Mouse (Mus musculus): ENCODE data around the gene Nedd9.
"Not testable (repeated sequence)": the region's sequence is repeated elsewhere in the genome, so short reads cannot be mapped to it uniquely, and the experiment has no call there.

The Nedd9 gene

DNA sequence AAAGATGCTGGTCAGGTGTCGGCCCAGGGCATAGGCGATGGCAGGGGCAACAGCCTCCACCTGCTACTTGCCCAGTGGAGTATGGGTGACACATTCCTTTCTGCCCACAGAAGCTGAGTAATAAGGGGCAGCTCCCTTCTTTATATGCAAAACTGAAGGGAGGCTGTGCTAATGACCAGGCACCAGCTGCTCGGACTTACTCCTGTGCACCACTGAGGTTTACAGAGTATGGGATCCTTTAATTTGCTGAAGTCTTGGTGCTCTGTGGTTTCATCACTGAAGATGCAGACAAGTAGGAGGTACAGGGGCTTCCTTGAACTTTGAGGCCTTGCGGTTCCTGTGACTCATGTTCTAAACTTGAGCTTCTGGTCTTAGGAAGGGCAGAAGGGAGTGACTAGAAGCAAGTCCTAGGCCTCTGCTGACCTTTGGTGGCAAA lies 120.0 kb downstream of the Nedd9 start:
- no peak for DNase-seq

GRCm38 (mm10) chr13:41366609-41367008 lies 120.6 kb downstream of the Nedd9 start:
- DNase-seq, result not testable (repeated sequence)

GRCm38 (mm10) chr13:41364273-41364672 lies 122.9 kb downstream of the Nedd9 start:
- DNase-seq, result no peak

- DNase-seq, result no peak
Observed at GRCm38 (mm10) chr13:41362909-41363308, 124.3 kb downstream of the Nedd9 start.

DNA sequence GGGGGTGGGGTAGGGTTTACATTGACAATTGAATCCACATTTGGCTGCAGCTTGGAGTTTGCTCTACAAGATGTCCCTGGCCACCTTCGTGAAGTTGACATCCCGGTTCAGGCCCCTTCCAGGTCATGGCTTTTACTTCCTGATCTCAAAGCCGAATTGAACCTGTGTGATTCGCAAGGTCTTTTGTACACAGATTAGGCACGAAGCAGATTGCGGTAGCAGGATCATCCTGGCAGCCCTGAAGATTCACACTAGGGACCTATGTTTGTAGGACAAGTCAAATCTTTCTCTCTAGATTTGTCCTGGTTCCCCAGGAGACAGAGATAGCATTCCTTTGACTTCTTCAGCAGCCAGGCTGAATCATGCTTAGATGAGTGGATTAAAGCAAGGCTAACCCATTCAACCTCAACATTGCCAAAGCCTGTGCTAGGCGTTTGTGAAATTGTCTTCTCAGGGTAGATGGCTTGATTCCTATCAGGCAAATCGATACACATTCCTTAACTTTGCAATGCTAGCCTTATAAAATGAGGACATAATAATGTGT lies 126.8 kb downstream of the Nedd9 start:
- DNase-seq, result no peak

GRCm38 (mm10) chr13:41359330-41360215 lies 127.6 kb downstream of the Nedd9 start:
- no peak for DNase-seq

DNA sequence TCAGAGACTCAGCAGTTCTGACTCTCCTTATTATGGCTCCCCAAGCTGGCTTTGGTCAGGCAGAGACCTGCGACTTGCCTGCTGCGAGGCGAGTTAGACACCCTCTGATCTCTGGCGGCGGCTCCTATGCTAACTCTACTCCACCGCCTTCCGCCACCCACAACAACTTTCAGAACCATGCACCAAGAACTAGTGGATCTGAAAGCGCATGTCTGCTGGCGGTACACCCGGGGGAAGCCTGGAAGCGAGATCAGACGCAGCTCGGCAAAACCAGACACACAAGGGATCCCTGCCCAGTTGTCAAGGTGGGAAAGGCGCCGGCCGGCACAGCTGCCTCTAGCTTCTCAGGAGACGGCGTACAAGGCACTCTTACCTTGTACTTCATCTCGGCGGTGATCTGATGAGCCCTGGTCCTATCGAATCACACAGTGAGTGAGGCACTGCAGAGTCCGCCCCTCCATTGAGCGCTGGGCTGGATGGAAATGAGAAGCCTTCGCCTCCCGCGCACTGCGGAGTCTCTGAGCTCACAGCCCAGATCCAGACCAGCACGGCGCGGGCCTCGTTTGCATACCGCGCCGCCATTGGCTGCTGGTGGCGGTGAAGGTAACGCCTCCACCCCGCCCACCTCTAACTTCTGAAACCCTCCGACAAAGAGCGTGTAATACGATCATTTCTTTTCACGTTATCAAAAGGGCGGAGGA lies 128.5 kb downstream of the Nedd9 start:
- DNase-seq, result peak; percentile 97

GRCm38 (mm10) chr13:41358009-41358408 lies 129.2 kb downstream of the Nedd9 start:
- DNase-seq, result no peak

GRCm38 (mm10) chr13:41357586-41357985 lies 129.6 kb downstream of the Nedd9 start:
- DNase-seq, result no peak

GRCm38 (mm10) chr13:41357161-41357560 lies 130.0 kb downstream of the Nedd9 start:
- no peak for DNase-seq

- peak; percentile 60 for DNase-seq
Observed at GRCm38 (mm10) chr13:41355552-41355951, 131.6 kb downstream of the Nedd9 start.

DNA sequence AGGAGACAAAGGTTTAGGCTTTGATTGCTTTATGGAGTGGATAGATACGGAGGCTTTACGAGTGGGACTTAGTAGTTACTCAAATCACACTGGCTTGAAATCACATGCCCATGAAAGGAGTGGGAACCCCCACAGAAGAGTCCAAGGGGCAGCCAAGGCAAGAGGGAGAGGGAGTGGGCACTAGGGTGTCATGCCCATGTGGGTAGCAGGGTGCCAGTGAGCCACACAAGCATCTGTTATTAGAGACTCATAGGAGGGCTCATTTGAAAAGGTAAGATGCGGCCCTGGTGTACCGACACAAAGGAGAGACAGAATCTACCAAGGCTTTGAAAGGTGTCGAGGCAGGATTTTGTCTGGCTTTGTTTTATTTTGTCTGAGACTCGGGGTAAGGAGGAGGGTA lies 132.6 kb downstream of the Nedd9 start:
- no peak for DNase-seq

DNA sequence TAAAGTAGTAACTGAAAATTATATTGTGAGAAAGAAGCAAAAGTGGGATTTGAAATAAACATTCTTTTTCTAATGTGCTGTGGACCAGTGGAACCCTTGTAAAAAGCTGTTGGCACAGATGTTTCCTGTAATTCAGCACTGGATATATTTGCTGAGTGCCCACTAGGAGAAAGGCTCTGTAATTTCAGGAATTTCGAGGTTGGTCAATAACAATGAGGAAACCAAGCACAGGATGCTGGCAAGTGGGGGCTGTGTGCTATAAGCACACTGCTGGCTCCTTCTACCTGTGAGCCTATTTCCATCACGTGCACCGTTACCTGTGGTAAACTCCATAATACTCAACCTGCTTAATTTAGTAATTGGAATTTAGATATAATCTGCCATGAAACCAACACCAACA lies 133.5 kb downstream of the Nedd9 start:
- no peak for DNase-seq

GRCm38 (mm10) chr13:41352352-41352751 lies 134.8 kb downstream of the Nedd9 start:
- no peak for DNase-seq

- no peak for DNase-seq
Observed at GRCm38 (mm10) chr13:41350589-41350988, 136.6 kb downstream of the Nedd9 start.

- DNase-seq, result no peak
Observed at GRCm38 (mm10) chr13:41349770-41350169, 137.4 kb downstream of the Nedd9 start.

DNA sequence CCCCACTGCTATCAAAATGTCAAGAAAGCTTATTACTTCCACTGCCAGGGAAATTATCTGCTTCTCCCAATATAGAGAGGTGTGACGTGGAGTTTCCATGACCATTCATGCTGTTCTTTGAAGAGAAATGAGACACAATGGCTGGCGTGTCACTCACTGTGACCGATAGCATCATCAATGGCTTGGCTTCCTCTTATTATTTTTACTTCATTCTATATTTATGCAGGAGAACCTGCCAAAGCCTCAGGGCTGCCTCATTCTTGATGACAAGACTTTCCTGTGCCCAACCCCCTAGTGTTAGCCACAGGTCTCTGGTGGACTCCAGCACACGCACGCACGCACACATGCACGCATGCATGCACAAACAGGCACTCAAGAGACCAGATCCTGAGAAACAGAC lies 141.4 kb downstream of the Nedd9 start:
- DNase-seq, result peak; percentile 61

- DNase-seq, result no peak
Observed at GRCm38 (mm10) chr13:41345306-41345705, 141.9 kb downstream of the Nedd9 start.

- DNase-seq, result no peak
Observed at GRCm38 (mm10) chr13:41343887-41344266, 143.3 kb downstream of the Nedd9 start.

GRCm38 (mm10) chr13:41343163-41343886 lies 143.8 kb downstream of the Nedd9 start:
- DNase-seq, result no peak

DNA sequence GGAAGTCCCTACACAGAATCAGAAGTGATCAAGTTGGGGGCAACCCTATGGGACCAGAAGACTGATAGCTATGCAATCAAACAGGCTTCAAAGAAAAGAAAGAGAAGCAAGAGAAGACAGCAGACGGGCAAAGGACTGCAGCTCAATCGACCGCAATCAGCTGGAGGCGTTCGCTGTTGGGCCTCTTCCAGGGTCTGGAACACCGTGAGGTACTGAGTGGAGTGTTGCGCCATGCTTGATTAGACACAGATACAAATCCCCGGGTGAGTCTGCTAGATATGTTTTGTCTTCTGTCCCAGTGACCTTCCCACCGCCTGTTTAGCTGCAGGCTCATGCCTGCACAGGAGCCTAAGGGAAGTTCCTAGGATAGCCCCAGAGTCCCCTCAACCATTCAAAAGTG lies 145.7 kb downstream of the Nedd9 start:
- DNase-seq, result peak; percentile 59

DNA sequence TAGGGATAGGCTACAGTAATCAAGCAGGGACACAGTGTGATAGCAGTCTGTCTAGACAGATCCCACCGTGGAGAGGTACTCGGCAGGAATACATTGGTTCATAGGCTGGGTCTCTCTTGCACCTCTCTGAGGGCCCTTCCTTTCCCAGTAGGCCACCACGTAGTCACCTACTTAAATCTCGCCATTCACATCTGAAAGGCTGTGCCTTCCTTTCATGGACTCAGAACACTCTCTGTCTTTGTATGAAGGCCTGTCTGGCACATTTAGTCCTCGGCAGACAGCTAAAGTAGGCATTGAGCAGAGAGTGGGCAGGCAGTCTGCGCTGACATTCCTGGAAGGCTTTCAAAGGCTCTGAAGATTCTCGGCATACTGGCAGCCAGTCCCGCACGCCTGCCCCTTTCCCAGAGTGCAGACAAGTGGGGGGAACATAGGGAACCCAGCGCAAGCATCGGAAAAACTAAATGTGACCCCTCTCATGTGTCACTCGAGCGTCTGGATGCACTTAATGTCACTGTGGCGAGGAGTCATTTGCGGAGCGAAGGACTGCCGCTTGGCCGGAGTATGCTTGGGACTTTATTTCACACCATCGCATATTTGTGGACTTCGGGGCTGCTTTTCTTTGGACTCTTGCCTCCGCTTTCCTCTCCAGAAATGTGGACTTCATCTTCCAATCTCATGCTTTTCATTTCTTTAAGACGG lies 147.4 kb downstream of the Nedd9 start:
- DNase-seq, result peak; percentile 54

GRCm38 (mm10) chr13:41339195-41339594 lies 148.0 kb downstream of the Nedd9 start:
- no peak for DNase-seq
